26 mouse cellular contexts compared by ENCODE assay signal in genomic region chr2:125324455-125324854, GRCm38 (mm10).
DNase-seq lines count a peak whose midpoint lies in the region; ATAC-seq and TF ChIP-seq lines count a peak whose summit lies in the region.
"Had no signal": no experiment of that assay in that cellular context is flagged by ENCODE, and none has a peak within 500 bp of the region (broad histone marks: within the 10 kb centered on the region; RNA-seq: fewer than 3 reads in every experiment).

No protein-coding gene starts in this region.

- H3K9ac ChIP-seq in embryonic facial prominence, embryonic 14.5 days (ENCODE audit: low read depth, low read length) = no peak overlapping the region
- H3K9ac ChIP-seq: embryonic facial prominence, embryonic 15.5 days; forebrain, embryonic 12.5 days; forebrain, embryonic 15.5 days; heart, embryonic 12.5 days; heart, embryonic 15.5 days; hindbrain, embryonic 14.5 days had no signal

- no peak for TF ChIP-seq POLR2A in kidney, adult 2 months (IDR thresholded peaks at IDR 0.05; ENCODE audit: low read depth, low read length)

- intact Hi-C loops in left cerebral cortex, postnatal 14 days (cut with DNase I) = no loop called here

- 75% methylated on average over 5 of the region's 5 CpGs for WGBS in kidney, adult 2 months
- WGBS in embryonic facial prominence, embryonic 14.5 days = 53% methylated on average over 5 of the region's 5 CpGs

- H3K4me3 ChIP-seq in kidney, adult 2 months (ENCODE audit: insufficient read depth, low read depth, low read length) = no peak overlapping the region
- no peak overlapping the region for H3K4me3 ChIP-seq in embryonic facial prominence, embryonic 14.5 days (ENCODE audit: low read depth, low read length)
- H3K4me3 ChIP-seq: embryonic facial prominence, embryonic 15.5 days; erythroblast, embryonic 14.5 days; forebrain, embryonic 12.5 days; forebrain, embryonic 15.5 days; heart, embryonic 12.5 days; heart, embryonic 15.5 days had no signal

- H3K4me2 ChIP-seq in embryonic facial prominence, embryonic 14.5 days (ENCODE audit: low read depth, low read length) = no peak overlapping the region
- H3K4me2 ChIP-seq: embryonic facial prominence, embryonic 15.5 days; forebrain, embryonic 12.5 days; forebrain, embryonic 15.5 days; heart, embryonic 12.5 days; heart, embryonic 15.5 days; hindbrain, embryonic 14.5 days had no signal

- no peaks in the 10 kb centered on the region for H3K27me3 ChIP-seq in kidney, adult 2 months (replicated peaks; ENCODE audit: control insufficient read depth, insufficient read depth, low read length)
- no peaks in the 10 kb centered on the region for H3K27me3 ChIP-seq in embryonic facial prominence, embryonic 14.5 days (replicated peaks; ENCODE audit: control insufficient read depth, insufficient read depth, low read length)
- H3K27me3 ChIP-seq: embryonic facial prominence, embryonic 15.5 days; forebrain, embryonic 12.5 days; forebrain, embryonic 15.5 days; heart, embryonic 12.5 days; heart, embryonic 15.5 days; Patski had no signal

- H3K36me3 ChIP-seq in kidney, adult 2 months (ENCODE audit: control insufficient read depth, insufficient read depth, low read length) = no peaks in the 10 kb centered on the region
- peaks cover 56% of the 10 kb centered on the region for H3K36me3 ChIP-seq in embryonic facial prominence, embryonic 14.5 days (ENCODE audit: control insufficient read depth, insufficient read depth, low read length)
- H3K36me3 ChIP-seq: forebrain, embryonic 12.5 days; forebrain, embryonic 15.5 days; heart, embryonic 15.5 days had no signal

- no peak overlapping the region for H3K27ac ChIP-seq in kidney, adult 2 months (ENCODE audit: insufficient read depth, low read depth, low read length)
- peak overlapping the region; percentile 1; the same call in 1 of the 2 replicates for H3K27ac ChIP-seq in embryonic facial prominence, embryonic 14.5 days (replicated peaks; ENCODE audit: low read depth, low read length)
- H3K27ac ChIP-seq: forebrain, embryonic 12.5 days; forebrain, embryonic 15.5 days; heart, embryonic 15.5 days; hindbrain, embryonic 14.5 days; hindbrain, postnatal 0 days had no signal

- no peaks in the 10 kb centered on the region for H3K4me1 ChIP-seq in kidney, adult 2 months (ENCODE audit: control insufficient read depth, insufficient read depth, low read length)
- H3K4me1 ChIP-seq in embryonic facial prominence, embryonic 14.5 days (ENCODE audit: control insufficient read depth, insufficient read depth, low read length) = peaks cover 19% of the 10 kb centered on the region
- H3K4me1 ChIP-seq: forebrain, embryonic 12.5 days; forebrain, embryonic 15.5 days had no signal

- DNase-seq in kidney, adult 2 months = peak; percentile 14
- DNase-seq in kidney, adult 11 months = no peak
- DNase-seq in 3T3-L1 (ENCODE audit: low read depth, low spot score) (peak; percentile 93), NIH3T3 (ENCODE audit: low read depth) (peak; percentile 71)
- DNase-seq in embryonic facial prominence, embryonic 14.5 days (ENCODE audit: low spot score) = no peak
- no peak for DNase-seq in left cerebral cortex, postnatal 14 days (ENCODE audit: low spot score in 2 of 2)
- no peak for DNase-seq in layer of hippocampus, adult 11-12 months (ENCODE audit: low spot score)
- DNase-seq in cerebellum, adult 11-12 months = no peak
- DNase-seq: adrenal gland, adult 2 months; cerebellum, adult 18-20 months; cerebellum, adult 9-10 months; cerebellum, postnatal 25 days; heart, adult 18-20 months; heart, postnatal 10 days; heart, postnatal 4 days had no signal

- TF ChIP-seq CTCF in kidney, adult 2 months (conservative IDR thresholded peaks at IDR 0.05; ENCODE audit: insufficient read depth, insufficient read length, low read depth, low read length) = no peak

- H3K9me3 ChIP-seq in embryonic facial prominence, embryonic 14.5 days (ENCODE audit: control insufficient read depth, low read length) = no peaks in the 10 kb centered on the region
- H3K9me3 ChIP-seq: embryonic facial prominence, embryonic 15.5 days; forebrain, embryonic 12.5 days; forebrain, embryonic 15.5 days; heart, embryonic 12.5 days; heart, embryonic 15.5 days had no signal

- ATAC-seq in embryonic facial prominence, embryonic 14.5 days (ENCODE audit: low read depth) = no peak
- ATAC-seq: forebrain, embryonic 15.5 days; hindbrain, postnatal 0 days; inflammation-experienced regulatory T-cells, adult 6 months; intestine, embryonic 16.5 days; Patski had no signal

Comparison
In these comparisons a context has a peak if more than half of its experiments do, and no peak if none do; other contexts are left out.
1. DNase-seq: peak in kidney, adult 2 months (single experiment), 3T3-L1 (single experiment) and NIH3T3 (single experiment); none in kidney, adult 11 months (single experiment), embryonic facial prominence, embryonic 14.5 days (single experiment), left cerebral cortex, postnatal 14 days (0 of 2), layer of hippocampus, adult 11-12 months (single experiment) and cerebellum, adult 11-12 months (single experiment).